Mouse (Mus musculus) ovary, adult 18-20 months (tissue): ENCODE data around the gene Sytl1.

Experiments used
- DNase-seq: peaks from one replicate; pipeline ENCODE4 v3.0.0; 2022; ENCODE audit warnings: low spot score, mixed read lengths

Sytl1 gene

DNA sequence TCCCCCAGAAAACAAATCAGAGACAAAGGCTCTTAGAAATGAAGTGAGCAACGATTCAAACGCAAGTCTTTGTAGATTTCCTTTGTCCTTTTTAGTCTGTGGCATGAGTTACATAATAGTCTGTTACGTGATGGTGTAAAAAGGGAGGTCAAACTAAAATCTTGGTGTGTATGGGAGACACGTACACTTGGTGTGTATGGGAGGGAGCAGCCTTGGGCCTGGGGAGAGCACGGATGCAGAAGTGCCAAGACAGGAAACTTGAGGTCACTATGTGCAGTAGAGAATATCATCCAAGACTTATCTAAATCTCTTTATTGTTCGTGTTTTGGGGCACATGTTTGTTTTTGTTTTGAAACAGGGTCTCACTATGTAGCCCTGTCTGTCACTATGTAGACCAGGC lies 15.2 kb upstream of the Sytl1 start:
- DNase-seq, result no peak

DNA sequence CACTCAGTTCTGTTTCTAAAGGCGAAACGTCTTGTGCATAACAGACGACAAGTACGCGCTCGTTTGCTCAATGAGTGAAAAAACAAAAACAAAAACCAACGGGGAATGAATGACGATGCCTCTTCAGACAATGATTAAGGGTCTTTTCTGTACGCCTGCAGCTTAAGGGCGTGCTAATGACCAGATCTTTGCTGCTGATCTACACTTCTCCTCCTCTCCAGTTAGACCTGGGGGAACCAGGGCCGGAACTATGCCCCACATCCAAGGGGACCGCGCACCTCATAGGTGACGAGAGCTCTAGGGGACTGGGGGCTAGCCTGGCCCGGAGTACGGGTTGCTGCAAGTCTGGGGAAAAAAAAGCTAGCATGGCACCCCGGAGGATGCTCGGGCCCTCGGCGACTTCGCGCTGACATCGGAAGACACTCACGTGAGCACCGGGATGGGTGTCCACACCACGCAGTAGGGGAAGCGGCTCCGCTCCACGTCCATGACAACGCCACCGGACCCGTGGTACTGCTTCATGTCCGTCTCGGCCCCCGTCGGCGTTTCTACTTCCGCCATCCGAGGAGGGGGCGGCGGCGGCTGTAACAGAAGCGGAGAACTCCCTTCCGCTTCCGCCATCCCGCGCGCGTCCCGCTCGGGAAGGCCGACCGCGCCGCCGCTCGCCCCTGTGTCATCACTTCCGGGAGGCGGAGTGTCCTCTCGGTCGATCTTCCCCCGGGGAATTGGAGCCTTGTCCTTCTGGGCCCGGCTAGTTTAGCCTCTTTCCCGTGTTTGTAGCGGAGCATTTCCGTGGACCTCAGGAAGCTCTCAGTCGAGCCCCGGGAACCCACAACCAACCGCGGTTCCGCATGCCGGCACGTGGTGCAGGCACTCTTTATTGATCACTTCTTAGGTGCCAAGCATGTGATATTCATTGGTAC lies 14.5 kb upstream of the Sytl1 start, which contains the start of gene Tmem222:
Tmem222 (minus strand) TSS at position 689 of the 923 bp plus-strand sequence.
- DNase-seq, result peak; percentile 91

DNA sequence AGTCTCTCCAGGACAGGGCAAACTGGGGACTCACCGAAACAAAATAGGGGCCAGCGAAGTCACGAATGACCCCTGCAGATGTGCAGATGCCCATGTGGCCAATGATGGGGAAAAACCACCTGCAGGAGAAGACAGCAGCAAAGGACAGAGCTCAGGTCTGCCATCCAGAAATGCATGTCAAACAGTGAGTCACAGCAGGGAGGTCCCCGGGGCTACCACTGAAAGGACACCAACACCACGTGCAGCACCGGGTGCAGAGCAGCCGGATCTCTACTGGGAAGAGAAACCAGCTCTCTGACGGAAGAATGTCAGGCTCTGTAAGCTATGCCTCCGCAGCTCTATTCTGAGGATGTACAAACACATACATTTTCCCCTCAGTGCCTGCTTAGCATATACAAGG lies 8.0 kb upstream of the Sytl1 start:
- DNase-seq, result no peak

DNA sequence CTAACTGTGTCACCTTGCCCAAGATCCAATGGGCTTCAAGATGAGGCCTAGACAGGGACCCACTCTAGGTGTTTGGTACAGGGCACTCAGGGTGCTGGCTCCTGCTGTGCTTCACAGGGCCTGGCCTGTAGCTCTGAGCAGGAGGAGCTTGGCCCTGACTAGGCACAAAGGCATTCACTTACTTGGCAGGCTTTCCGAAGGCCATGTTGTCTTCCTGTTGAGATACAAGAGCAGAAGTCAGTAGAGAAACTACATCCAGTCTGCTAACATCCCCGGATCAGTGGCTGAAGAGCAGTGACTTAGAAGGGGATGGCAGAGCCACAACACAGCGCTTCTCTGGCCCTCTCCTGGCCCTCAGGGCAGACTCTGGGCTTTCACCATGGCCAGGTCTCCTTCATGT lies 6.7 kb upstream of the Sytl1 start:
- peak; percentile 65 for DNase-seq

DNA sequence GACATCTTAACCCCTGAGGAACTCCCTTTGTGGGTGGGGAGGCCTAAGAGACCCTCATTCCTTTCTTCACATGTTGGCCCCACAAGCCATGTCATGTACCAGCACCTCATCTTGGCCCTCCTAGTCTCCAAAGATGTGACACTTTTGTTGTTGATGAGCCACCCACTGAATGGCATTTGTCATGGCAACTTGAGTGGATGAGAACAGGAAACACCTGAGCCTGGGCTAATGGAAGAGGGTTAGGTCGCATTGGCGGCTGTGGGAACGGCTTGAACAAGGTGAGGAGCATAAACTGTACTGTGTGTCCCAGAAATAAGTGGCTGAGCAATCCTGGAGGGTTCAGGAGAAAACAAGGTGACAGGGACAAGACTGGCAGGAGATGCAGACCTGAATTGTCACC lies 6.0 kb upstream of the Sytl1 start:
- no peak for DNase-seq

DNA sequence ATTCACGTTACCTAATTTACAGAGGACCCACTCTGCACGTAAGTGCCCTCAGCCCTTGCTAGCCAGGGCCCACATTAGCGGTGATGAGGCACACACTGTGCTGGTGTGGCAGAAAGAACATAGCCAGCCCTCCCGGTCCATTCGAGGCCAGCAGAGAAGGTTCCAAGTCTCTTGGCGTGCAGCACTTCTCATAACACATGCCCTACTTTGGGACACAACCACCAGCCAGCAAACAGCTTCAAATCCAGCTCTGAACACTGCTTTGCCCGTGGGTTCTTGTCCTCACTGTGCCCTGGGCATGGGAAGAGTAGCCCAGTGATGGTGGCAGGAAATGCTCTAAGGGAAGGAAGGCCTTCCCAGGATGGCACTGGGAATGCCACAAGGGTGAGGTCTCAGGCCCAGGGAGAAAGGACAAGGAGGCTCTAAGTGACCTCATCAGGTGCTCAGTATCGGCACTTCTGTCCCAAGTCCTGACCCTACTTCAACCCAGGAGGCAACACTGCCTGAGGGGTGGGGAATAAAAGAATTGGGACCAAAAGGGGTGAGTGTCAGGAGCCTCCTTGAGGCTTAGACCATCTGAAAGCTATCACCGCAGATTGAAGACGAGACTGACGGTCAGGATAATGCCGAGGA lies 3.5 kb upstream of the Sytl1 start:
- DNase-seq, result no peak

DNA sequence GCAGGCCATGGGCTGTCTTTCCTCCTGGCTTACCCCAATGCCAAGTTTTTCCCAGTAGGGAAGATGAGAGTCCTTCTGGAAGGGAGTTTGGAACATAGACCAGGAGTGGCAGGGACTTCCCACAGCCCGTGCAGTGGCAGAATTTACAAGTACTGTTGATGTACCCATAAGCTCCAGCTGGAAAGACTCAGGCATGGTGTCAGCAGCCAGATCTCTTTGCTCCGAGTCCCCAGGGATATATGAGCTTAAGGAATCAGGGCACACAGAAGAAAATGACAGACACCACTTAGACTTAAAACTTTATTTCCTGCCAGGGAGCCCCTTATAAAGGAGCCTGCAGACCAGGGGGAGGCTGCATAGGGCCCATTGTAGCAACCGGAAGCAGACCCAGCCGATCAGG lies 2.8 kb upstream of the Sytl1 start:
- no peak for DNase-seq

DNA sequence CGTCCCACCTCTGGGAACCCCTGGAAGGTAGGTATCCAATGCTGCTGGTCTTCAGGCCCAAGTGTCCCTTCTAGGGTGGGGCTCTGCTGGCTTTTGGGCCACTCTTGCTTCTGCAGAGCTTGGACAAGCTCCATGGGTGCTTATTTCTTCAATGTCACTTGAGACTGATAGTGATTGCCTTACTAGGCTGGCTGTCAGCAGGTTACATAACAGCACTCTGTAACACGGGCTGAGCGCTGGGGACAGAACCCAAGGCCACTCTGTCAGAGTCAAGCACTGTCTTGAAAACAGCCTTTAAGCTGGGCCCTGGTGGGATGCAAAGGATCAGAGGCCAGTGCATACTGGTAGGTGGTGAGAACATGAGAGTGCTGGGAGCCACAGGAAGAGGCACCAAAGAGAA lies 2.4 kb upstream of the Sytl1 start:
- no peak for DNase-seq

DNA sequence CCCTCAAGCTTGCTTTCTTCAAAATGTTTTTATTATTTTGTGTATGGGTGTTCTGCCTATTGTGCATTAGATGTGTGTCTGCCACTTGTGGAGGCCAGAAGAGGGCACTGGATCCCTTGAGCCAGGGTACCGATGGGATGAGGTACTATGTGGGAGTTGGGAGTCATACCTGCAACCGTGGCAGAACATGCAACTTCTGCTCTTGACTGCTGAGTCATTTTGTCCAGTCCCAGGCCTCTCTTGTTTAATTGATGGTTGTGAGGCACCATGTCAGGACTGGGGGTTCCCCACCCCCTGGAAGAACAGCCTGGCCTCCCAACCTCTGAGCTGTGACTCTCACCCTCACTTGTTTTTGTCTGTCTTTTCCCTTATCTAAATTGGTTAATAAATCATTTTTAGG lies 1.6 kb upstream of the Sytl1 start:
- no peak for DNase-seq

DNA sequence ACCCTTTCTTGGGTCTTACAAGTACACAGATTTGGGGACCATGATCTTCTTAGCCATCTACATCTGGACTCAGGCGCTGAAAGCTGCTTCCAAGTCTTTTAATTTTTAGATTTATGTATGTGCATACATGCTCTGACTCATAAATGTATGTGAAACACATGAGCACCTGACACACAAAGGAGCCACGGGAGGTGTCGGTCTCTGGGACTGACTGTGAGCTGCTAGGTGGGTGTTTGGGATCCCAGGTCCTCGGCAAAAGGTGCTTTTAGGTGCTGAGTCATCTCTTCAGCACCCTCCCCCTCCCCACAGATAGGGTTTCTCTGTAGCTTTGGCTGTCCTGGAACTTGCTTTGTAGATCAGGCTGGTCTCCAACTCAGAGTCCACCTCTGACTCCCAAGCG lies 843 bp upstream of the Sytl1 start:
- DNase-seq, result no peak

DNA sequence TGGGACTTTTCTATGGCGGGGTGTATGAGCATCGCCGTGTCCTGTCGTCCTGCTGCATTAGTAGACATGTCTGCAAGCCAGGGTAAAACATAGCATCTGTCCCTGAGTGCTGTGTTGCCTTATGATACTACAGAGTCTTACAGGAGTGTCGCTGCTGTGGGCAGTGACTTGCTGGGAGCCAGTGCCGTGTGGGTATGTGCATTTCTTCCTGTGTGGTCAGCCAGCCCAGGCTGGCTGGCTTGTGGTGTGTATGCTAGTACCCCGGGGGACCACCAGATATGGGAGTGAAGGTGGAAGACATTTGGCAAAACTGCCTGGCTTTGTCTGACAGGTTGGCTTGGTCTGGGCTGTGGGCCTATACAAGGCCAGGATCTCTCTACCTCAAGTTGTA lies 543 bp downstream of the Sytl1 start:
- DNase-seq, result no peak

DNA sequence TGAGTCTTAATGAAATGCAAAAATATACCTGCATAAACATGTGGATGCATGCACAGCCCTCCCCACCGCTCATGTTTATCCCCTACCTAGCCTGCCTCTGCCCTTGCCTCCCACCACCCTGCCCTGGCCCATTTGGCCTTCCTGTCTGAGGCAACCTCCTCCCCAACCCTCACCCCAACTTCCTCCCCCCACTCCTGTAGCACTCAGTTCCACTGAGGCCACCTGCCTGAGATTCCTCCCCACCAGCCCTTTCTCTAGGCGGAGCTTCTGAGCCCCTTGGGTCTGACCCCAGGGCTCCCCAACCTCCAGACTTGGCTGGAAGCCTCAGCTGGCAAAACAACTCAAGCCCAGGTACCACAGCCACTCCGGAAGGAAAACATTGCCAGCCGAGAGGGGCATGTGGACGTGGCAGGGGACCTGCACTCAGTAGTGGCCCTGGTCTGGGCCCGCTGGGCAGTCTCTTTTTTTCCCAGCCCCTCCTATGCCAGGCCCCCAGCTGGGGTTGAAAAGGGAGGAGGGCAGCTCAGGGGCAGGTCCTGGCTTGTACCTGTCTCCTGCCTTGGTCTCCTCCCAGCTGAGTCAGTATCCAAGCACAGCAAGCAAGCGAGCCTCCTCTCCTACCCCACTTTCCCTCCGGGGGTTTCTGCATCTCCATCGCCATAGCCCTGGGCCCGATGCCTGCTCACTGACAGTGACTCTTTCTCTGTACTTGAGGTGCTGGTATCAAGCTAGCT lies 1.1 kb downstream of the Sytl1 start:
- no peak for DNase-seq

DNA sequence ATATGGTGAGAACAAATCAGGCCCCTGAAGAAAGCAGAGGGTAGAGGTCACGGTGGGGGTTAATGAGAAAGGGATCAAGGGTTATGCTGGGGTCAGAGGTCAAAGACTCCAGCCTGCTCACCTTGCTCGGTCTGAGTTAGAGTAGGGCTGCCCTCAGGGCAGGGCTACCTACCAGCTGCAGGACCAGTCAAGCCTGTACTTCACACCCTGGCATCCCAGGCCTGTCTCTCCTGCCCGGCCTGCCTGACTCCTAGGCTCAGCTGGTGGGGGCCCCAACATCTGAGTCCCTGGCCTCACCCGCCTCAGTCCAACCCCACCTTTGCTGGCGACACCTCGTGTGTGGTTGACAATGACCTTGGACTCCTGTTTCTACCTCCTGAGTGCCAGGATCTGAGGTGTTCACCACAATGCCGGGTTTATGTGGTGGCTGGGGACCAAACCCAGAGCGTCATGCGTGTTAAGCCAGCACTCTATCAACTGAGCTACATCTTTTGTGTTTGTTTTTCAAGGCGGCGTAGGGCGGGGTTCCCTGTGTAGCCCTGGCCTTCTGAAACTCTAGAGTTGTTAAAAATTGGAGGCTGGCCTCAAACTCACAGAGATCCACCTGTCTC lies 5.0 kb downstream of the Sytl1 start:
- no peak for DNase-seq

DNA sequence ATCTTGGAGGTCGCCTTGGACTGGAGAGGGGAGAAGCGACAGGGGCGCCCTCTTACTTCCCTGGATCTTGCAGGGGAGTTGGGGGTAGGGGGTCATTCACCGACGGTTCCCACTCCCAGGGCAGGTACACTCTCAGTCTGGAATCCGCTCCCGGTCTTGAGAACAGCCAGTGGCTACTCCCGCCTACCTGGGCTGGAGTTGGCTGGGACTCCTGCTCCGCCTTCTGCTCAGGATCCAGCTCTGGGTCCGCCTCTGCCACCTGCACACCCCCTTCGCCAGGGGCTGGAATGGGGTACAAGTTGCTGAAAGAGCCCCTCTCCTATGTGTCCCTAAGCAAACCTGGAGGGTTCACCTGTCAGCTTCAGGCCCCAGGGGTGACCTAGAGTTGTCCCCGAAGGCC lies 5.7 kb downstream of the Sytl1 start:
- DNase-seq, result no peak

DNA sequence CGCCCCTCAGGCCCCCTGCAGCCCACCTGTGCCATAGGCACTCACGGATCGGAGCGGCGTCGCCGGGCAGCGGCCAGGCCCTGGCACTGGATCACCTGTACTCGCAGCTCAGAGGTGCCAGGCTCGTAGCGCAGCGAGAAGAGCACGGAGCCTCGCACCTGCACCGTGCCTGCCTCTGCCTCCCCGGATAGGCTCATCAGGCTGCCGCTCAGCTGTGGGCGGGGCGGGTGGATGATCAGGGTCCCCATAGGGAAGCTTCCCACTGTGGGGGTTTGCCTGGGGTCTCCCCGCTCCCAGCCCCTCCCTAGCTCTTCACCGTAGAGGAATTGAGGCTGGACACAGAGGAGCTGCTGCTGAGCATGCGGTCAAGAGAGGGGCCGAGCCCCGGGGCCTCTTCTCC lies 6.1 kb downstream of the Sytl1 start:
- no peak for DNase-seq

DNA sequence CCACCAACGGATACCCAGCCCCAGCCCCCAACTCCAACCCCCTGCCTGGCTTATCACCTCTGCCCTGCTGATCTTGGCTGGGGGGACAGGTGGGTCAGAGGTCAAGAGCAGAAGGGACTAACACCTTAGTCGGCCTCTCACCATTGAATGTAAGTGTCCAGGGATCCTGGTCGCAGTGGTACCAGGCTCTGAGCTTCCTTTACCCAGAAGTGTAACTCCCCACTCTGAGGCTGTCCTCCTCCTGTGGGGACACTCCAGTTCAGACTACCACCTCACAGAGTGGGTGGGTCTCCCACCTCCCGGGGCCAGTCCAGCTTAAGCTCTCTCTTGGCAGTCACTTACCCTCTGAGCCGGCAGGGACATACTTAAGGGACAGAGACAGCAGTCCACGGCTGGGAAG lies 7.5 kb downstream of the Sytl1 start:
- DNase-seq, result no peak

DNA sequence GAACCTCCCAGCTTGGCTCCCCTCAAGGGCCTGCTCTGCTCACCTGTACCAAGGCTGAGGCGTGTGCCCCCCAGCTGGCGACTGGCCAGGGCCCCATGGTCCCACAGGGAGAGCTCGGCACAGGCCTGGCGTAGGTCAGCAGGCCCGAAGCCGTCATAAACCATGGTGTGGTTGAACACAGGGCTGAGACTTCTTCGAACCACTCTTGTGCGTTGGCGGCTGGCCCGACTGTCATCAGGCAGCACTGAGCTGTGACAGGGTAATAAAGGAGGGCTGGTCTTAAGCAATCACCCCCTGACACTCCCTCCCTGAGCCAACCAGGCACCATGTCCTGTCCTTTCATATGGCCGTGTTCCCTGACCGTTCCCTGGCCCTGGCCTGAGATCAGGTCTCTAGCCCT lies 9.5 kb downstream of the Sytl1 start:
- no peak for DNase-seq

DNA sequence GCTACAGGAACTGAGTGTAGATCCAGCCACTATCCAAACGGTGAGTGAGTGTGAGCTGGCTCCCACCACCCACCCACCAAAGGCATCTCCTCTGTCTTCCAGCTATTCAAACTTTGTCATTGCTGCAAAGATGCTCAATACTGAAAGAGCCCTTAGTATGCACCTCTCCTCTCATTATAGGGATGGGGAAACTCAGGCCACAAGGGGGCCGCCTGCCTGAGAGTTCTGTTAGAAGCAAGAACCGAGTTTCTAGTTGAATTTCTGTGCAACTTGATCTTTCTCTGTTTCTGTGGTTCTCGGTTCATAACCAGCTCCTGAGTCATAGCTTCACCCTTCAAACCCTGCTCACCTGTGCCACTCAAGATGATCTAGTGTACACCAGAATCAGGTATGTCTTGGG lies 10.8 kb downstream of the Sytl1 start:
- DNase-seq, result no peak

DNA sequence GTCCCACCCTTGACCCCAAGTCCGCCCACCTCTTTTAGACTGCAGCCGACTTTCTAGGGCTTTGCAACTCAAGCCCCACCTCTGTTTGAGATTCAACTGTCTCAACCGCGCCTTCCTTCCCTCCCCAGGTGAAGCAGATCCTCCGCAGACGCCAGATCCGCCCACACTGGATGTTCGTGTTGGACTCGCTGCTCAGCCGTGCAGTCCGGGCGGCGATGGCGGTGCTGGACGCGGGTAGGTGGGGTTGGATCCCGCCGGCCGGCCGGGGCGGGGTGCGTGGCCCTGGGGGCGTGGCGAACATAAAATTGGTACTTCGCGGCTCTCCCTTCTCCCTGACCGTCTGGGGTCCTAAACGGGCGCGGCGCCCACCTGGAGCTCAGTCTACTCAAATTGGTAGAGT lies 11.7 kb downstream of the Sytl1 start:
- DNase-seq, result no peak

DNA sequence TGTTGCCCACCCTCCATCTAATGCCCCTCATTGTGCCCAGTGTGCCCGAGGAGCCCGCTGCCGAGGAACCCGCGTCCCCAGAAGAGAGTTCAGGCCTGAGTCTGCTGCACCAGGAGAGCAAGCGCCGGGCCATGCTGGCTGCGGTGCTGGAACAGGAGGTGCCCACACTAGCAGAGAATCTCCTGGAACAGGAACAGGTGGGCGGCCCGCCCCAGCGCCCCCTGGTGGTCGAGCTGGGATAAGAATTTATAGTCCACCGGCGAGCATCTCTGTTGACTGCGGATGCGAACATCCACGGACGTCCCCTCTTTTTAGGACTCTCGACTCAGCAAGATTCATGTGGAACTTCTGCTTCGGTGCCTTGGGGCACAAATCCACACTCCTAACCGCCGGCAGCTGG lies 12.3 kb downstream of the Sytl1 start:
- DNase-seq, result peak; percentile 40

DNA sequence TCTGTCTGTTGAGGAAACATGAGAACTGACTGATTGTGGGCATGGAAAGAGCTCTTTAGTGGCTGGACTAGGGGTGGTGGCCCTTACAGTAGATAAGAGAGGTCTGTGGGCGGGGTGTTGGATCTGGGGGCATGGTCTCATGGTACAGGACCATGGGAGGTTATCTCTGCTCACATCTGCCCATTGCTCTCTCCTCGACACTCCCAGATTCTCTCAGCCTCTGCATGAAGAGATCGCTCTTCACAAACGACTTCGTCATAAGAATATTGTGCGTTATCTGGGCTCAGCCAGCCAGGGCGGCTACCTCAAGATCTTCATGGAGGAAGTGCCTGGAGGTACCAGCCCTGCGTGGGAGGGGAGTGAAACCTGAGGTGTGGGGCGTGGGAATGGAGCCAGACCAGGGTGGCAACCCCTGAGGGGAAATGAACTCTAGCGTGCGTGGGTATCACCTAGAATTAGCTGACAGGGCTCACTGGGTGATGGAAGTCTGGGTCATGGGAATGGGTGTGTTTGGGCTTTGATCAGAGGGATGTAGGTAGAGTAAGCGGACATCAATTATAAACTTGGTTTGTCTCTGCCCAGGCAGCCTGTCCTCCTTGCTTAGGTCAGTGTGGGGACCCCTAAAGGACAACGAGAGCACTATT lies 15.0 kb downstream of the Sytl1 start:
- DNase-seq, result no peak

DNA sequence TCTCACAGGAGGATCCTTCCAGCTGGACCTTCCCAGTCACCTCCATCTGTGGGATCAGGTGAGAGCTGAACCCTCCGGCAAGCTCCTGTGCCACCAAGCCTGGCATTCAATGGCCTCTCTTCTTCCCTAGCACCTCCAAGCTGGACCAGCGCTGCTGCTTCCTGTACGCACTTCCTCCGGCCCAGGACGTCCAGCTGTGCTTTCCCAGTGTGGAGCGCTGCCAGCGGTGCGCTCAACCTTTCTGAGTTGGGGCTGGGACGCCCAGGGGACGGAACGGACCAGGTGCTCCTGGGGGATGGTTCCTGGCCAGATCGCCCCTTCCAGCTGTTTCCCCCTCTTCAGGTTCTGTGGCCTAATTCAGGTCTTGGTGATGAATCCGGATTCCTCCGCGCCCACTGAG lies 15.8 kb downstream of the Sytl1 start:
- DNase-seq, result no peak
